Mouse (Mus musculus): ENCODE results near the gene Med12l. TPM values are rescaled to one million over a fixed set of nuclear protein-coding genes. Genes with fewer than 3 reads are reported as not detected.

Gene Med12l
- polyA plus RNA-seq, 1 experiment from 2014 or later, result 0.82 TPM

DNA sequence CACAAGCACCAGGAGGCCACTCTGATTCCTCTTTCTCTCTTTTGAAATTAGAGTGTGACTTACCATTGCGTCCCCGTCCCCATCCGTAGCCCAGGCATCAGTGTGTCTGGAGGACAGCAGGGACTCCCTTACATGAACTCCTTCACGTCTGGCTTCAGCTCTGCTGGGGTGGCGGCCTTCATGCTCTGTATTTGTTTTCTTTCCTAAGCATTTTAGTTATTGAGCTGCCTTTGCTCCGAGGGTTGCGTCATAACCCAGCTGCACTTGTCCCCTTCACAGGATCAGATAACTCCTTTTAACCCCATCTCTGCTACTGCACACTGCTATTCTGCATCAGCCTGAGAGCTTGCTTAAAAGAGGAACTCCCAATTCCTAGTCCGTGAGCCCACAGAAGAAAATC lies 124.8 kb downstream of the Med12l start:
- Histone ChIP-seq H3K4me2 (ENCODE audit: low read length) (no peak overlapping the region), H3K4me1 (replicated peaks; ENCODE audit: insufficient read depth, low read length) (no peaks in the 10 kb centered on the region; the same call in 1 of the 2 replicates), H3K4me3 (replicated peaks; ENCODE audit: low read depth, low read length) (no peak overlapping the region), H3K9ac (ENCODE audit: low read depth, low read length) (no peak overlapping the region), H3K36me3 (ENCODE audit: insufficient read depth, low read length) (no peaks in the 10 kb centered on the region), H3K27me3 (ENCODE audit: insufficient read depth, low read length) (no peaks in the 10 kb centered on the region), H3K27ac (no peak overlapping the region), H3K9me3 (replicated peaks; ENCODE audit: low read length) (no peaks in the 10 kb centered on the region)
- 34% methylated on average over 8 of the region's 8 CpGs for WGBS
- DNase-seq (ENCODE audit: low spot score), result peak; percentile 44
- no peak; the same call in 1 of the 2 replicates for ATAC-seq (replicated peaks; ENCODE audit: low FRiP score, low read depth)
- no peak for TF ChIP-seq CTCF (IDR thresholded peaks at IDR 0.05; ENCODE audit: low read depth)

DNA sequence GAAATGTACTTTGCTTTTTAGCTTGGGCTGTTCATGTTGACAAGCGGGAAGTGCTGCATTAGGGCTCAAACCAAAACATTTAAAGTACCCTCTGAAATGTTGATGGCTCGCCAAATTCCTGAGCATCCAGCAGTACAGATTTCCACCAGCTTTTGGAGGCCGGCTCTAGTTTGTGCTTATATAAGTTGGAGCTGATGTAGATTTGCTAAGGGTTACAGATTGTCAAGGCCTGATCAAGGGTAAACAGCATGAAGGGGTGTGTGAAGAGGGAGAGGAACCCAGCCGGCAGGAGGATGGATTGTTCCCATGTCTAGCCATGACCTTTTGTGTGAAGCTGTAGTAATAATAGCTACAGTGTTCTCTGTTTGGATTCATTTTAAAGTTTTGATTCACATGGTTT lies 125.5 kb downstream of the Med12l start:
- H3K36me3 ChIP-seq (ENCODE audit: insufficient read depth, low read length), result no peaks in the 10 kb centered on the region
- no peak overlapping the region for H3K4me3 ChIP-seq (replicated peaks; ENCODE audit: low read depth, low read length)
- peak; percentile 24 for DNase-seq (ENCODE audit: low spot score)
- no peak for TF ChIP-seq CTCF (IDR thresholded peaks at IDR 0.05; ENCODE audit: low read depth)
- no peak overlapping the region for H3K4me2 ChIP-seq (ENCODE audit: low read length)
- H3K4me1 ChIP-seq (replicated peaks; ENCODE audit: insufficient read depth, low read length), result no peaks in the 10 kb centered on the region; the same call in 1 of the 2 replicates
- no peaks in the 10 kb centered on the region for H3K27me3 ChIP-seq (ENCODE audit: insufficient read depth, low read length)
- H3K9ac ChIP-seq (ENCODE audit: low read depth, low read length), result no peak overlapping the region
- WGBS, result 63% methylated on average over 4 of the region's 4 CpGs
- no peaks in the 10 kb centered on the region for H3K9me3 ChIP-seq (replicated peaks; ENCODE audit: low read length)
- no peak overlapping the region; the same call in 1 of the 2 replicates for H3K27ac ChIP-seq
- no peak for ATAC-seq (replicated peaks; ENCODE audit: low FRiP score, low read depth)

DNA sequence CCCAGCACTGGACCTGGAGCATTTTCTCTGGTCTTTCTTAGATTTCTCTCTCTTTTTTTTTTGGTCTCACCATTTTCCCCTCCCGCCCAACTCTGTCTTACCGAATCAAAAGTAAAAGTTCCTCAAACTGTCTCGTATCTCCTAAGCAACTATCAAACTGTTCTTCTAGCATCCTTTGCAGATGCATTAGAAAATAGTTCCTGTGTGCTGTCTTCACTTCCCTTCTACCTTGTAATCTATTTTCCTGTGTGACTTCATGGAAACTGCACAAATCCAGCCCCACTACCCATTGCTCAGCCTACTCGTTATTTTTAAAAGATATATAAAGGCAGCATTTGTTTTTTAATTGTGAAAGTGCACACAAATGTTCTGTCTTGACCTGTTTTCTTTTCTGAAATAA lies 126.3 kb downstream of the Med12l start:
- no peak for TF ChIP-seq CTCF (IDR thresholded peaks at IDR 0.05; ENCODE audit: low read depth)
- 87% methylated on average over 4 of the region's 4 CpGs for WGBS
- no peak overlapping the region for H3K27ac ChIP-seq
- no peak overlapping the region for H3K9ac ChIP-seq (ENCODE audit: low read depth, low read length)
- H3K4me1 ChIP-seq (replicated peaks; ENCODE audit: insufficient read depth, low read length), result no peaks in the 10 kb centered on the region; the same call in 1 of the 2 replicates
- ATAC-seq (replicated peaks; ENCODE audit: low FRiP score, low read depth) (no peak), DNase-seq (ENCODE audit: low spot score) (no peak)
- H3K9me3 ChIP-seq (replicated peaks; ENCODE audit: low read length), result no peaks in the 10 kb centered on the region
- H3K36me3 ChIP-seq (ENCODE audit: insufficient read depth, low read length), result no peaks in the 10 kb centered on the region
- no peak overlapping the region for H3K4me3 ChIP-seq (replicated peaks; ENCODE audit: low read depth, low read length)
- H3K27me3 ChIP-seq (ENCODE audit: insufficient read depth, low read length), result no peaks in the 10 kb centered on the region
- no peak overlapping the region for H3K4me2 ChIP-seq (ENCODE audit: low read length)

DNA sequence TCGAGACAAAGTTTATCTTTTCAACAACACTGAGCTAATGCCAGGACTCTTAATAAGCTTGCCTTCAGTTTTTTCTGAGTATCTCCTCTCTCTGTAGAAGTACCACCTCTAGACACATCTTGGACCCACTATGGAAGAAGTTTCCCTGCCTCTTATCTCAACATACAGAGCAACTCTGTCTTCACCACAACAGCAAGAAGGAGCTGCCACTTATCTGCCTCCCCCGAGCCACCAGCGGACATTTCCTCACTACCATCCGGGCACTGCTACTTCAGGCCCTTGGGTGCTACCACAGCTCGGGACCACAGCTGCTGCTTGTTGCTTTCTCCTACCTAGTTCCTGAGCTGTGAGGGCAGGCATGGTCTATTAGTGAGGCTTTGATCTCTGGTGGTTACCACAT lies 127.6 kb downstream of the Med12l start:
- Histone ChIP-seq H3K27ac (no peak overlapping the region), H3K27me3 (ENCODE audit: insufficient read depth, low read length) (no peaks in the 10 kb centered on the region), H3K4me2 (ENCODE audit: low read length) (no peak overlapping the region), H3K9ac (ENCODE audit: low read depth, low read length) (no peak overlapping the region), H3K4me3 (replicated peaks; ENCODE audit: low read depth, low read length) (no peak overlapping the region), H3K9me3 (replicated peaks; ENCODE audit: low read length) (no peaks in the 10 kb centered on the region), H3K4me1 (replicated peaks; ENCODE audit: insufficient read depth, low read length) (no peaks in the 10 kb centered on the region; the same call in 1 of the 2 replicates), H3K36me3 (ENCODE audit: insufficient read depth, low read length) (no peaks in the 10 kb centered on the region)
- no peak for TF ChIP-seq CTCF (IDR thresholded peaks at IDR 0.05; ENCODE audit: low read depth)
- WGBS, result 76% methylated on average over 5 of the region's 5 CpGs
- DNase-seq (ENCODE audit: low spot score) (no peak), ATAC-seq (replicated peaks; ENCODE audit: low FRiP score, low read depth) (no peak)

DNA sequence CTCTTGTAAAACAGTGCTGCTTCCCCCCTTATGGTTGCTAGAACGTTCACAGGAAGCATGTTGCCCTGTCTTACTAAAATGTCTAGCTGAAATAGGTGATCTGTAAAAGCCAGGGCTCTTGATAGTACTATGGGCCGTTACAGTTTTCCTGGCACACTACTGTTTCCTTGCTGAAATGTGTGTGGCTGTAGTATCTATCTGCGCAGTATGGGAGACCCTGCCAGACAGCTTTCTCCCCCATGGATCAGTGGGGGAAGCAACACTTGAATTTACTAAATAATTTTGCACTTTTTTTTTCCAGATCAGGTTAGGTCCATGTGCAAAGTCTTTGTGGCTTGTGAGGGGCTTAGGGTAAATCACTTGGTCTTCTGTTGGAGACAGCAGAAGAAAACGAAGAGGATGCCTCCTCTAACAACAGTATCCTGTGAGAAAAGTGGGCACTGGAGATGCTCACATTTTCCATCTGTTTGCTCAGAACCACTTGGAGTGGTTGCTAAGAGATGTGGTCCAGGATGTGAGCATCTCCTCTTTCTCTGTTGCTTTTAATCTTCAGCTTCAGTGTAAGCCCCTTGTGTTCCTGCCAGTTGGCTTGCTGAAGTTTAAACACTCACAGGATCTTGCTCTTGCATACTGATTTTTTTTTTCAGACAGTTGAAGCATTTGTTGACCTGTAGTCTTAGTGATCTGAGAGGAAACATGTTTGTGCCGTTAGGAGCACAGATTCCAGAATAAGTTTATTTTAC lies 130.5 kb downstream of the Med12l start:
- no peak overlapping the region for H3K27ac ChIP-seq
- ATAC-seq (replicated peaks; ENCODE audit: low FRiP score, low read depth), result no peak
- no peak for TF ChIP-seq CTCF (IDR thresholded peaks at IDR 0.05; ENCODE audit: low read depth)
- H3K9ac ChIP-seq (ENCODE audit: low read depth, low read length), result no peak overlapping the region
- H3K9me3 ChIP-seq (replicated peaks; ENCODE audit: low read length), result no peaks in the 10 kb centered on the region
- DNase-seq (ENCODE audit: low spot score), result no peak
- no peak overlapping the region for H3K4me3 ChIP-seq (replicated peaks; ENCODE audit: low read depth, low read length)
- H3K4me2 ChIP-seq (ENCODE audit: low read length), result no peak overlapping the region
- no peaks in the 10 kb centered on the region for H3K27me3 ChIP-seq (ENCODE audit: insufficient read depth, low read length)
- no peaks in the 10 kb centered on the region for H3K36me3 ChIP-seq (ENCODE audit: insufficient read depth, low read length)
- 77% methylated on average over 5 of the region's 5 CpGs for WGBS
- no peaks in the 10 kb centered on the region; the same call in 1 of the 2 replicates for H3K4me1 ChIP-seq (replicated peaks; ENCODE audit: insufficient read depth, low read length)

DNA sequence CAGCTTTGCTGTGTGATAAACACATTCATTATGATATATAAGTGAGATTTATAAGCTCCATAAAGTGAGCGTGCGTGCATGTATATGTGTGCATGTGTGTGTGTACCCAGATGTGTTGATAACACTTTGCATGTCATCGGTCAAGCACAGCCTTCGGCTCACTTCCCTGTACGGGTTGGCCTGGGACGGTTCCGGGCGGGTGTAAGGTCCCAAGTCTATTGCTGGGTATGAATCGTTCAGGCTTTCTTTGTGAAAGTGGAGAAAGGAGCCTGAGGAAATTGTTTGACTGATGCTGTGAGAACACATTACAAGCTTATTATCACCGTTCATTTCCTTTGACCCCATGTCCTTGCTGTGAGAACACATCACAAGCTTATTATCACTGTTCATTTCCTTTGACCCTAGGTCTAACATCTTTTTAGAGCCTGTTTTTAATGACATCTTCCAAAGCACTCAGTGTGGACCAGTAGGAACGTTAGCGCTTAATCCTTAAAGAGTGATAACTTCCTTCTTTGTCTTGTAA lies 133.4 kb downstream of the Med12l start:
- Histone ChIP-seq H3K27ac (no peak overlapping the region), H3K4me2 (ENCODE audit: low read length) (no peak overlapping the region), H3K9ac (ENCODE audit: low read depth, low read length) (no peak overlapping the region), H3K36me3 (ENCODE audit: insufficient read depth, low read length) (no peaks in the 10 kb centered on the region), H3K4me1 (replicated peaks; ENCODE audit: insufficient read depth, low read length) (no peaks in the 10 kb centered on the region), H3K27me3 (ENCODE audit: insufficient read depth, low read length) (no peaks in the 10 kb centered on the region), H3K4me3 (replicated peaks; ENCODE audit: low read depth, low read length) (no peak overlapping the region), H3K9me3 (replicated peaks; ENCODE audit: low read length) (no peaks in the 10 kb centered on the region)
- TF ChIP-seq CTCF (IDR thresholded peaks at IDR 0.05; ENCODE audit: low read depth), result no peak
- no peak for ATAC-seq (replicated peaks; ENCODE audit: low FRiP score, low read depth)
- DNase-seq (ENCODE audit: low spot score), result no peak
- WGBS, result 67% methylated on average over 12 of the region's 12 CpGs
